Mouse (Mus musculus) heart, postnatal 0 days (tissue): ENCODE data around the gene Pfkfb3.

Experiments used
- CTCF ChIP-seq: IDR thresholded peaks from 2 replicates; pipeline ENCODE4 v1.5.1; 2016; ENCODE audit warnings: antibody characterized with exemption, control low read depth, low read depth
- EP300 ChIP-seq: IDR thresholded peaks from 2 replicates; pipeline ENCODE4 v1.6.1; 2016; ENCODE audit warnings: antibody characterized with exemption, low read depth

GRCm38 (mm10) chr2:11457904-11458303, 96.0 kb downstream of the Pfkfb3 start:
- TF ChIP-seq CTCF = no peak
- no peak for TF ChIP-seq EP300
